Mouse (Mus musculus): ENCODE results near the gene Epha2. TPM values are rescaled to one million over a fixed set of nuclear protein-coding genes. Genes with fewer than 3 reads are reported as not detected.

Epha2 gene
- polyA plus RNA-seq, 1 experiment from 2014 or later = 0.58 TPM

- Histone ChIP-seq H3K9me3 (replicated peaks; ENCODE audit: control insufficient read depth, low read length) (no peaks in the 10 kb centered on the region), H3K36me3 (ENCODE audit: control insufficient read depth, insufficient read depth, low read length) (no peaks in the 10 kb centered on the region), H3K4me2 (ENCODE audit: low read length) (no peak overlapping the region), H3K4me1 (ENCODE audit: control insufficient read depth, insufficient read depth, low read length) (peaks cover 3% of the 10 kb centered on the region; the same call in 1 of the 2 replicates), H3K27me3 (replicated peaks; ENCODE audit: control insufficient read depth, insufficient read depth, low read length) (no peaks in the 10 kb centered on the region), H3K27ac (ENCODE audit: low read depth, low read length) (peak overlapping the region; percentile 65), H3K9ac (ENCODE audit: low read length) (no peak overlapping the region), H3K4me3 (ENCODE audit: low read depth, low read length) (no peak overlapping the region)
- peak; percentile 62 for DNase-seq (ENCODE audit: low spot score)
- WGBS = 7% methylated on average over 3 of the region's 3 CpGs
- ATAC-seq = peak; percentile 77
These were observed 34.3 kb downstream of the Epha2 start for GRCm38 (mm10) chr4:141335263-141335796.

- H3K4me1 ChIP-seq (ENCODE audit: control insufficient read depth, insufficient read depth, low read length) = peaks cover 3% of the 10 kb centered on the region; the same call in 1 of the 2 replicates
- H3K27ac ChIP-seq (ENCODE audit: low read depth, low read length) = peak overlapping the region; percentile 27; the same call in 1 of the 2 replicates
- WGBS = 31% methylated on average over 6 of the region's 6 CpGs
- no peak overlapping the region for H3K9ac ChIP-seq (ENCODE audit: low read length)
- ATAC-seq (peak; percentile 27; the same call in 1 of the 2 replicates), DNase-seq (ENCODE audit: low spot score) (peak; percentile 42)
- no peaks in the 10 kb centered on the region for H3K9me3 ChIP-seq (replicated peaks; ENCODE audit: control insufficient read depth, low read length)
- H3K4me2 ChIP-seq (ENCODE audit: low read length) = no peak overlapping the region
- no peaks in the 10 kb centered on the region for H3K27me3 ChIP-seq (replicated peaks; ENCODE audit: control insufficient read depth, insufficient read depth, low read length)
- H3K4me3 ChIP-seq (ENCODE audit: low read depth, low read length) = no peak overlapping the region
- no peaks in the 10 kb centered on the region for H3K36me3 ChIP-seq (ENCODE audit: control insufficient read depth, insufficient read depth, low read length)
These were observed 35.2 kb downstream of the Epha2 start for GRCm38 (mm10) chr4:141336196-141336595.

GRCm38 (mm10) chr4:141337986-141338385 is 36.9 kb downstream of the Epha2 start:
- Histone ChIP-seq H3K4me1 (ENCODE audit: control insufficient read depth, insufficient read depth, low read length) (peaks cover 3% of the 10 kb centered on the region; the same call in 1 of the 2 replicates), H3K27ac (ENCODE audit: low read depth, low read length) (no peak overlapping the region), H3K4me2 (ENCODE audit: low read length) (no peak overlapping the region), H3K9me3 (replicated peaks; ENCODE audit: control insufficient read depth, low read length) (no peaks in the 10 kb centered on the region), H3K9ac (ENCODE audit: low read length) (no peak overlapping the region), H3K36me3 (ENCODE audit: control insufficient read depth, insufficient read depth, low read length) (no peaks in the 10 kb centered on the region), H3K4me3 (ENCODE audit: low read depth, low read length) (no peak overlapping the region), H3K27me3 (replicated peaks; ENCODE audit: control insufficient read depth, insufficient read depth, low read length) (no peaks in the 10 kb centered on the region)
- 43% methylated on average over 6 of the region's 6 CpGs for WGBS
- no peak for ATAC-seq
- DNase-seq (ENCODE audit: low spot score) = no peak

- H3K27me3 ChIP-seq (replicated peaks; ENCODE audit: control insufficient read depth, insufficient read depth, low read length) = no peaks in the 10 kb centered on the region
- peaks cover 3% of the 10 kb centered on the region; the same call in 1 of the 2 replicates for H3K4me1 ChIP-seq (ENCODE audit: control insufficient read depth, insufficient read depth, low read length)
- 29% methylated on average over 1 of the region's 1 CpGs for WGBS
- H3K9ac ChIP-seq (ENCODE audit: low read length) = no peak overlapping the region
- no peak overlapping the region for H3K27ac ChIP-seq (ENCODE audit: low read depth, low read length)
- no peaks in the 10 kb centered on the region for H3K36me3 ChIP-seq (ENCODE audit: control insufficient read depth, insufficient read depth, low read length)
- H3K9me3 ChIP-seq (replicated peaks; ENCODE audit: control insufficient read depth, low read length) = no peaks in the 10 kb centered on the region
- H3K4me2 ChIP-seq (ENCODE audit: low read length) = no peak overlapping the region
- DNase-seq (ENCODE audit: low spot score) (no peak), ATAC-seq (no peak)
- H3K4me3 ChIP-seq (ENCODE audit: low read depth, low read length) = no peak overlapping the region
These were observed 37.8 kb downstream of the Epha2 start for GRCm38 (mm10) chr4:141338853-141339252.

GRCm38 (mm10) chr4:141341477-141341876 is 40.4 kb downstream of the Epha2 start:
- Histone ChIP-seq H3K36me3 (ENCODE audit: control insufficient read depth, insufficient read depth, low read length) (no peaks in the 10 kb centered on the region), H3K9ac (ENCODE audit: low read length) (no peak overlapping the region), H3K4me1 (ENCODE audit: control insufficient read depth, insufficient read depth, low read length) (no peaks in the 10 kb centered on the region), H3K9me3 (replicated peaks; ENCODE audit: control insufficient read depth, low read length) (no peaks in the 10 kb centered on the region), H3K27me3 (replicated peaks; ENCODE audit: control insufficient read depth, insufficient read depth, low read length) (no peaks in the 10 kb centered on the region), H3K4me2 (ENCODE audit: low read length) (no peak overlapping the region), H3K27ac (ENCODE audit: low read depth, low read length) (no peak overlapping the region), H3K4me3 (ENCODE audit: low read depth, low read length) (no peak overlapping the region)
- DNase-seq (ENCODE audit: low spot score) = no peak
- ATAC-seq = no peak
- WGBS = 50% methylated on average over 7 of the region's 7 CpGs

GRCm38 (mm10) chr4:141343515-141343914 is 42.5 kb downstream of the Epha2 start:
- Histone ChIP-seq H3K4me1 (ENCODE audit: control insufficient read depth, insufficient read depth, low read length) (no peaks in the 10 kb centered on the region), H3K27me3 (replicated peaks; ENCODE audit: control insufficient read depth, insufficient read depth, low read length) (no peaks in the 10 kb centered on the region), H3K36me3 (ENCODE audit: control insufficient read depth, insufficient read depth, low read length) (no peaks in the 10 kb centered on the region), H3K9me3 (replicated peaks; ENCODE audit: control insufficient read depth, low read length) (no peaks in the 10 kb centered on the region), H3K27ac (ENCODE audit: low read depth, low read length) (no peak overlapping the region), H3K9ac (ENCODE audit: low read length) (no peak overlapping the region), H3K4me3 (ENCODE audit: low read depth, low read length) (no peak overlapping the region), H3K4me2 (ENCODE audit: low read length) (no peak overlapping the region)
- no peak for DNase-seq (ENCODE audit: low spot score)
- ATAC-seq = no peak
- WGBS = 61% methylated on average over 7 of the region's 7 CpGs

GRCm38 (mm10) chr4:141345219-141345618 is 44.2 kb downstream of the Epha2 start:
- DNase-seq (ENCODE audit: low spot score) (no peak), ATAC-seq (no peak)
- no peak overlapping the region for H3K4me2 ChIP-seq (ENCODE audit: low read length)
- H3K4me3 ChIP-seq (ENCODE audit: low read depth, low read length) = no peak overlapping the region
- H3K36me3 ChIP-seq (ENCODE audit: control insufficient read depth, insufficient read depth, low read length) = no peaks in the 10 kb centered on the region
- H3K4me1 ChIP-seq (ENCODE audit: control insufficient read depth, insufficient read depth, low read length) = no peaks in the 10 kb centered on the region
- H3K27ac ChIP-seq (ENCODE audit: low read depth, low read length) = no peak overlapping the region
- no peak overlapping the region for H3K9ac ChIP-seq (ENCODE audit: low read length)
- no peaks in the 10 kb centered on the region for H3K27me3 ChIP-seq (replicated peaks; ENCODE audit: control insufficient read depth, insufficient read depth, low read length)
- no peaks in the 10 kb centered on the region for H3K9me3 ChIP-seq (replicated peaks; ENCODE audit: control insufficient read depth, low read length)
- 94% methylated on average over 12 of the region's 12 CpGs for WGBS

- H3K9ac ChIP-seq (ENCODE audit: low read length) = no peak overlapping the region
- no peaks in the 10 kb centered on the region for H3K9me3 ChIP-seq (replicated peaks; ENCODE audit: control insufficient read depth, low read length)
- ATAC-seq (no peak), DNase-seq (ENCODE audit: low spot score) (no peak)
- H3K4me1 ChIP-seq (ENCODE audit: control insufficient read depth, insufficient read depth, low read length) = no peaks in the 10 kb centered on the region
- H3K36me3 ChIP-seq (ENCODE audit: control insufficient read depth, insufficient read depth, low read length) = no peaks in the 10 kb centered on the region
- H3K4me3 ChIP-seq (ENCODE audit: low read depth, low read length) = no peak overlapping the region
- no peak overlapping the region for H3K27ac ChIP-seq (ENCODE audit: low read depth, low read length)
- no peaks in the 10 kb centered on the region for H3K27me3 ChIP-seq (replicated peaks; ENCODE audit: control insufficient read depth, insufficient read depth, low read length)
- H3K4me2 ChIP-seq (ENCODE audit: low read length) = no peak overlapping the region
- WGBS = 74% methylated on average over 8 of the region's 8 CpGs
These were observed 46.3 kb downstream of the Epha2 start for GRCm38 (mm10) chr4:141347365-141347797.

GRCm38 (mm10) chr4:141348616-141349015 is 47.6 kb downstream of the Epha2 start:
- H3K9ac ChIP-seq (ENCODE audit: low read length) = no peak overlapping the region
- no peak for ATAC-seq
- H3K27ac ChIP-seq (ENCODE audit: low read depth, low read length) = no peak overlapping the region
- no peaks in the 10 kb centered on the region for H3K27me3 ChIP-seq (replicated peaks; ENCODE audit: control insufficient read depth, insufficient read depth, low read length)
- 74% methylated on average over 11 of the region's 11 CpGs for WGBS
- DNase-seq (ENCODE audit: low spot score) = no peak
- no peaks in the 10 kb centered on the region for H3K36me3 ChIP-seq (ENCODE audit: control insufficient read depth, insufficient read depth, low read length)
- no peaks in the 10 kb centered on the region for H3K4me1 ChIP-seq (ENCODE audit: control insufficient read depth, insufficient read depth, low read length)
- H3K9me3 ChIP-seq (replicated peaks; ENCODE audit: control insufficient read depth, low read length) = no peaks in the 10 kb centered on the region
- H3K4me3 ChIP-seq (ENCODE audit: low read depth, low read length) = no peak overlapping the region
- H3K4me2 ChIP-seq (ENCODE audit: low read length) = no peak overlapping the region

Measured in forebrain, embryonic 14.5 days (tissue).